Mouse (Mus musculus): ENCODE measurements around the gene Cryzl2. TPM values are rescaled to one million over a fixed set of nuclear protein-coding genes. Genes with fewer than 3 reads are reported as not detected.

The Cryzl2 gene
- polyA plus RNA-seq, 1 experiment from 2014 or later: 6.6 TPM

DNA sequence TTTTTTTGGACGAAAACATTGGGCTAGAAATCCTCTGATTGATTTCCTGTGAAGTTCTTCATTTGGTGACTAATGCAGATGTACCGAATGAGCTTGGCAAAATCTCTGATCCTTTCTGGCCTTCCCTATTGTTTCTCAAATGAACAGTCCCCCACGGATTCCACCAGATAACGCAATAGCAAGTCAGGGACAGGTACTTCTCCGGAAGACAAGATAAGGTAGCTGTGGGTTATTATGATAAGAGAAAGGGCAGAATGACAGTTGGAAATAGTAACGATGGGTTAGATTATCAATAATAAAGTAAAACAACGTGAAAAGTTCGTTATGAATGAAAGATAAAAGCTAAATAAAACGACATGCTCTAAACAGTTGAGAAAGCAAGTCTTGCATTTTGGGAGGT is 55.2 kb downstream of the Cryzl2 start:
- Histone ChIP-seq H3K36me3 (no peaks in the 10 kb centered on the region), H3K27me3 (no peaks in the 10 kb centered on the region), H3K27ac (no peak overlapping the region), H3K9ac (no peak overlapping the region), H3K9me3 (replicated peaks) (no peaks in the 10 kb centered on the region), H3K4me3 (replicated peaks) (no peak overlapping the region), H3K4me1 (replicated peaks) (peaks cover 20% of the 10 kb centered on the region), H3K4me2 (no peak overlapping the region)
- ATAC-seq (ENCODE audit: low read depth): peak; percentile 45; the same call in 1 of the 2 replicates
- 16% methylated on average over 9 of the region's 9 CpGs for WGBS (ENCODE audit: insufficient replicate concordance)
- DNase-seq: no peak

DNA sequence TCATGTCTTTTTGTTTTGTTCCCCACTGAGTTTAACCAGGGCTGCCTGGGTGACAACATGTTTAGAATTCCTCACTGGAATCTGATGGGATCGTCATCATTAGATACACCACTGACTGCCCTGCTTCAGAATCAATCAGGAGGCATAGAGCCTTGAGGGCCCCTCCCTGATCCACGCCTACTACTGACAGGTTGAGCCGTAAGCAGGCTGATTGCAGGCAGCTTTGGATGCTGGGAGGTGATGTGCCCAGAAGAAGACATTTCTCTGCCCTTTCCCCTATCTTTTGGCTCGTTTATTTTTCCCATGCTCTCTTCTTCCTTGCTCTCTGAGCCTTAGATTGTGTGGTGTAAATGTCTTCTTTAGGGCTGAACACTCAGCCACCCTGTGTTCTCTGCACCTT is 55.9 kb downstream of the Cryzl2 start:
- Histone ChIP-seq H3K27ac (no peak overlapping the region), H3K36me3 (no peaks in the 10 kb centered on the region), H3K9me3 (replicated peaks) (no peaks in the 10 kb centered on the region), H3K4me2 (no peak overlapping the region), H3K4me1 (replicated peaks) (peaks cover 20% of the 10 kb centered on the region), H3K27me3 (no peaks in the 10 kb centered on the region), H3K9ac (no peak overlapping the region), H3K4me3 (replicated peaks) (no peak overlapping the region)
- ATAC-seq (ENCODE audit: low read depth) (no peak), DNase-seq (no peak)
- WGBS (ENCODE audit: insufficient replicate concordance): 26% methylated on average over 4 of the region's 4 CpGs

GRCm38 (mm10) chr1:157516838-157517808 is 58.7 kb downstream of the Cryzl2 start:
- Histone ChIP-seq H3K27me3 (no peaks in the 10 kb centered on the region), H3K4me1 (replicated peaks) (peaks cover 18% of the 10 kb centered on the region), H3K9me3 (replicated peaks) (no peaks in the 10 kb centered on the region), H3K4me2 (no peak overlapping the region), H3K9ac (no peak overlapping the region), H3K4me3 (replicated peaks) (no peak overlapping the region), H3K36me3 (no peaks in the 10 kb centered on the region), H3K27ac (no peak overlapping the region)
- DNase-seq: no peak
- 64% methylated on average over 8 of the region's 8 CpGs for WGBS (ENCODE audit: insufficient replicate concordance)
- ATAC-seq (ENCODE audit: low read depth): no peak

GRCm38 (mm10) chr1:157518111-157518523 is 59.7 kb downstream of the Cryzl2 start:
- DNase-seq (no peak), ATAC-seq (ENCODE audit: low read depth) (no peak)

DNA sequence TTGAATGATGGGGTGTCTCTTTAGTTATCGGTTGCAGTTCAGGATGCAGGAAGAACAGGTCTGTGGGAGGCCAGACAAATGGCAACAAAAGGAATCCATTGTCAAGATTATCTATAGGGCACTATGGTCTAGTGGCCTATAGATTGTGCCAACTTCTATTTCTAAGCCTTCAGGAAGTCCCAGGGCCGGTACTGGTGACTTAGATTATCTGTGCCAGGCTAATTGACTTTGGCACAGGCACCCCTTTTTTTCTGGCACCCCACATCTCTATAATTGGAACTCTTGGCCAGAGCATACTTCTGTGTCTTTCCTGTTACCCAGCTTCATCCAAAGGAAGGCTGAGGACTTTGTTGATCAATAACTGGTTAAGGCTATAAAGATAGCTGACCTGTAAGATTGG is 61.0 kb downstream of the Cryzl2 start:
- ATAC-seq (ENCODE audit: low read depth): no peak
- H3K27me3 ChIP-seq: no peaks in the 10 kb centered on the region

More at GRCm38 (mm10) chr1:157518111-157518523, 59.7 kb downstream of the Cryzl2 start:
- no peak overlapping the region for H3K27ac ChIP-seq
- no peaks in the 10 kb centered on the region for H3K9me3 ChIP-seq (replicated peaks)
- 64% methylated on average over 4 of the region's 4 CpGs for WGBS (ENCODE audit: insufficient replicate concordance)
- no peak overlapping the region for H3K4me3 ChIP-seq (replicated peaks)
- no peaks in the 10 kb centered on the region for H3K36me3 ChIP-seq
- peaks cover 14% of the 10 kb centered on the region for H3K4me1 ChIP-seq (replicated peaks)
- H3K9ac ChIP-seq: no peak overlapping the region
- no peak overlapping the region for H3K4me2 ChIP-seq
- no peaks in the 10 kb centered on the region for H3K27me3 ChIP-seq

GRCm38 (mm10) chr1:157522322-157522721 is 63.9 kb downstream of the Cryzl2 start:
- Histone ChIP-seq H3K4me2 (no peak overlapping the region), H3K27me3 (no peaks in the 10 kb centered on the region), H3K9me3 (replicated peaks) (no peaks in the 10 kb centered on the region), H3K4me1 (replicated peaks) (no peaks in the 10 kb centered on the region), H3K4me3 (replicated peaks) (no peak overlapping the region), H3K27ac (no peak overlapping the region), H3K9ac (no peak overlapping the region), H3K36me3 (no peaks in the 10 kb centered on the region)
- DNase-seq (no peak), ATAC-seq (ENCODE audit: low read depth) (no peak)
- WGBS (ENCODE audit: insufficient replicate concordance): 71% methylated on average over 5 of the region's 5 CpGs

More for the DNA sequence above, 61.0 kb downstream of the Cryzl2 start:
- Histone ChIP-seq H3K9me3 (replicated peaks) (no peaks in the 10 kb centered on the region), H3K36me3 (no peaks in the 10 kb centered on the region), H3K27ac (no peak overlapping the region), H3K9ac (no peak overlapping the region), H3K4me2 (no peak overlapping the region), H3K4me1 (replicated peaks) (peaks cover 4% of the 10 kb centered on the region; the same call in 1 of the 2 replicates), H3K4me3 (replicated peaks) (no peak overlapping the region)
- WGBS (ENCODE audit: insufficient replicate concordance): 51% methylated on average over 2 of the region's 2 CpGs
- no peak for DNase-seq

DNA sequence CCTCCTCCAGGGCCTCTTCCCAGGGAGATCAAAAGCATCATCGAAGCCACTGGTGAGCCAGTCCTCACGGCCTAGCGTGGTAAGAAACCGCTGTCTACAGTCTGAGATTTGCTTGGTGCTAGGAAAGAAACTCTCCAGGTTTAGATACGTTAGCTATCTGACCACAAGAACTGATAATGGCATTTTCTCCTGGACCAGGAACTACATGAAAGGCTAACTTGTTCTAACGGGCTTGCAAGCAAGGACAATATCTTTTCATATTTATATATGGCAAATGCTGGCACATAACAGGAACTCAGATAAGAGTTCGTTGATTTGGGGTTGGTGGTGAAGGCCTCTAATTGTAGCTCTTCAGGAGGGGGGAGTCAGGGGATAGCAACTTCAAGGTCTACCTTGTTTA is 66.4 kb downstream of the Cryzl2 start:
- H3K4me2 ChIP-seq: no peak overlapping the region
- WGBS (ENCODE audit: insufficient replicate concordance): 33% methylated on average over 7 of the region's 7 CpGs
- H3K9ac ChIP-seq: no peak overlapping the region
- no peaks in the 10 kb centered on the region for H3K27me3 ChIP-seq
- H3K9me3 ChIP-seq (replicated peaks): no peaks in the 10 kb centered on the region
- no peak overlapping the region for H3K27ac ChIP-seq
- DNase-seq (no peak), ATAC-seq (ENCODE audit: low read depth) (no peak)
- no peaks in the 10 kb centered on the region for H3K36me3 ChIP-seq
- H3K4me3 ChIP-seq (replicated peaks): no peak overlapping the region
- no peaks in the 10 kb centered on the region for H3K4me1 ChIP-seq (replicated peaks)

GRCm38 (mm10) chr1:157525692-157526354 is 67.4 kb downstream of the Cryzl2 start:
- Histone ChIP-seq H3K36me3 (no peaks in the 10 kb centered on the region), H3K4me2 (peak overlapping the region; percentile 34), H3K9ac (no peak overlapping the region), H3K4me3 (replicated peaks) (peak overlapping the region; percentile 3; the same call in 1 of the 2 replicates), H3K27ac (peak overlapping the region; percentile 77), H3K4me1 (replicated peaks) (no peaks in the 10 kb centered on the region), H3K9me3 (replicated peaks) (no peaks in the 10 kb centered on the region), H3K27me3 (no peaks in the 10 kb centered on the region)
- WGBS (ENCODE audit: insufficient replicate concordance): 69% methylated on average over 16 of the region's 16 CpGs
- ATAC-seq (ENCODE audit: low read depth) (peak; percentile 77), DNase-seq (no peak)

- ATAC-seq (ENCODE audit: low read depth): peak; percentile 76
- Histone ChIP-seq H3K4me3 (replicated peaks) (peak overlapping the region; percentile 31), H3K4me2 (peak overlapping the region; percentile 43), H3K36me3 (no peaks in the 10 kb centered on the region), H3K27me3 (no peaks in the 10 kb centered on the region), H3K4me1 (replicated peaks) (no peaks in the 10 kb centered on the region), H3K27ac (peak overlapping the region; percentile 77), H3K9me3 (replicated peaks) (no peaks in the 10 kb centered on the region), H3K9ac (peak overlapping the region; percentile 9; the same call in 1 of the 2 replicates)
- 47% methylated on average over 5 of the region's 5 CpGs for WGBS (ENCODE audit: insufficient replicate concordance)
- DNase-seq: no peak
These were observed 68.2 kb downstream of the Cryzl2 start for GRCm38 (mm10) chr1:157526625-157527024.

- Histone ChIP-seq H3K9ac (no peak overlapping the region), H3K9me3 (replicated peaks) (no peaks in the 10 kb centered on the region), H3K4me1 (replicated peaks) (no peaks in the 10 kb centered on the region), H3K36me3 (0 out of 2 replicates have a peak, but pooled peaks cover 6% of the 10 kb centered on the region), H3K27me3 (no peaks in the 10 kb centered on the region), H3K27ac (no peak overlapping the region), H3K4me2 (no peak overlapping the region), H3K4me3 (replicated peaks) (no peak overlapping the region)
- 33% methylated on average over 8 of the region's 8 CpGs for WGBS (ENCODE audit: insufficient replicate concordance)
- ATAC-seq (ENCODE audit: low read depth) (no peak), DNase-seq (no peak)
These were observed 74.6 kb downstream of the Cryzl2 start for GRCm38 (mm10) chr1:157532826-157533460.

GRCm38 (mm10) chr1:157535571-157535970 is 77.2 kb downstream of the Cryzl2 start:
- Histone ChIP-seq H3K27me3 (no peaks in the 10 kb centered on the region), H3K4me2 (no peak overlapping the region), H3K4me3 (replicated peaks) (no peak overlapping the region), H3K9me3 (replicated peaks) (no peaks in the 10 kb centered on the region), H3K4me1 (replicated peaks) (no peaks in the 10 kb centered on the region), H3K27ac (no peak overlapping the region), H3K9ac (no peak overlapping the region), H3K36me3 (0 out of 2 replicates have a peak, but pooled peaks cover 6% of the 10 kb centered on the region)
- 77% methylated on average over 1 of the region's 1 CpGs for WGBS (ENCODE audit: insufficient replicate concordance)
- DNase-seq (no peak), ATAC-seq (ENCODE audit: low read depth) (no peak)

Data from liver, embryonic 13.5 days (tissue).